Mouse (Mus musculus) stomach, postnatal 0 days (tissue): ENCODE measurements around the gene Nckap5.
"Not testable (repeated sequence)": the region's sequence is repeated elsewhere in the genome, so short reads cannot be mapped to it uniquely, and the experiment has no call there.

ENCODE experiments used
- CTCF ChIP-seq: IDR thresholded peaks from 2 replicates; pipeline ENCODE4 v1.5.1; 2016; ENCODE audit warnings: antibody characterized with exemption, low read depth, mild to moderate bottlenecking, moderate library complexity
- EP300 ChIP-seq: optimal IDR thresholded peaks from 2 replicates; pipeline ENCODE3; 2016; ENCODE audit warnings: antibody characterized with exemption

DNA sequence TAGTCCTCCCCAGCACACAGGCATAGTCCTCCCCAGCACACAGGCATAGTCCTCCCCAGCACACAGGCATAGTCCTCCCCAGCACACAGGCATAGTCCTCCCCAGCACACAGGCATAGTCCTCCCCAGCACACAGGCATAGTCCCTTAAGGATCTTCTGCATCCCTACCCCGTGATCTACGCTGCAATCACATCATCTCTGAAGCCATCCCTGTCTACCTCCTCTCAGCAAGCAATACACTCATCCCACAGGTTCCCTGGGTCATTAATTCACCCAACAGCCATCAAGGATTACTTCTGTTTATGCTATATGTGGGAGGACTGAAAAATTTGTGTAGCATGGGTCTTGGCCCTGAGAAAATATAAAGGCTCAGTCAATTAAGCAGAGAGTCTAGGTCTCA lies 738.6 kb downstream of the Nckap5 start:
- not testable (repeated sequence) for TF ChIP-seq CTCF, EP300
